Mouse (Mus musculus) erythroblast, adult 5-6 weeks (primary cell): ENCODE results near the gene Cdk5rap3. TPM values are rescaled to one million over a fixed set of nuclear protein-coding genes. Genes with fewer than 3 reads are reported as not detected.

ENCODE experiments used
- ATAC-seq: replicated peaks from 2 replicates; pipeline ENCODE4 v1.8.0; 2016; ENCODE audit warnings: moderate number of reproducible peaks, mild to moderate bottlenecking, moderate TSS enrichment, inconsistent platforms; ENCODE audit not compliant: poor library complexity, low FRiP score, severe bottlenecking
- total RNA-seq, 2 experiments: library from RNA; stranded (forward) in 1 of 2; stranded (reverse) in 1 of 2; fragments of 150-400 nt in 1 of 2; fragments of 200-764, 138-1000 nt in 1 of 2; gene quantifications; 2 replicates each; pipeline versions ENCODE4 v1.2.3 to v1.2.4; 2015 to 2017; ENCODE audit warnings: low replicate concordance in 2 of 2

Gene Cdk5rap3
- total RNA-seq, 2 experiments from 2014 or later: 6.1 to 6.8 TPM

DNA sequence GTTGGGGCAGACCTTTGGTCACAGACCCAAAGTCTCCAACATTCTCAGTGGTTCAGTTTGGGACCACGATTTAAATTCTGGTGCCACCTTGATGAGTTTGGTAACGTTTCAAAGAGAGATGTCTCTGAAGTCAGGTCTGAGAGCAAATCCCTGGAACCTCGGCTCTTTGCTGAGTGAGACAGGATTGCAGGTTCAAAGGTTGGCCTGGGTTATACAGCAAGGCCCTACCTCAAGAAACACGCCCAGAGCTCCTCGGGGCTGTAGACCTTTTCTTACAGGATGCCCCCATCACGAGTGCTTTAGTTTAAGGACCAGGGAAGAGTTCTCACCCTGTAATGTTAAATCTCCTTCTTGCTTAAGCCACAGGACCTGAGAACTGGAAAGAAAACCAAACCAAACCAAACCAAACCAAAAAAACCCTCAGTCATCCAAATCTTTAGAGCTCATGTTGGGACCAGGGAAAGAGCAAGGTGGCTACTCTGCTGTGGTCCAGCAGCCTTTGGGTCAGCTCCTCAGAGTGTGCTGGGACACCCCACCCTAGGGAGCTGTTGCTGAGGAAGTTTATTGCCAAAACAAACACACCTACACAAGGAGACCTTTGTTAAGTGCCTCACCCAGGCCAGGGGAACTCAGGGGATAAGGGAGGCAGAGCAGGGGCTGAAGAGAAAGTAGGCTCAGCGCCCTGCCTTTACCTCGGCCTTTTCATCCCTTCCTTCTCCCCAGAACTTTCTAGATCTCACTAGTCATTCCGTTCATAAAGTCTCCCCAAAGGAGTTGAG lies 19.8 kb upstream of the Cdk5rap3 start:
- ATAC-seq: no peak

DNA sequence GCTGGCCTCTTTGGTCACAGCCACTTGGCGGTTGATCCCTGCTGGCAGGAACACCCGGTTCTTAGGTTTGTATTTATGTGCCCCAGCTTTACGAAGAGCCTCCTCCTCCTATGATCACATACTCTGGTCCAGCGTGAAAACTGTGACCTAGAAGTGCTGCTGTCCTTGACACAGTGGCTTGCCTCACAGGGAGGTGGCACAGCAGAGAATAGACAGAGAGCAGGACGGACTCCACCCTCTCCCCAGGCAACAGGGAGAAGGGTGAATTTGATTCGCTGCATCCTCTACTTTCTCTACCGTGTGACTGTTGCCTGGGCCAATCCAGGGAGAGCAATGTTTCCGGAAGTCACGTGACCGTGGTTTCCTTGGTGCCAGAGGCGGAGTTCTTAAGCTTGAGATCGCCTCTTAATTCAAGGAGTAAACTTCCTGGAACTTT lies 18.6 kb upstream of the Cdk5rap3 start:
- ATAC-seq: peak; percentile 77

DNA sequence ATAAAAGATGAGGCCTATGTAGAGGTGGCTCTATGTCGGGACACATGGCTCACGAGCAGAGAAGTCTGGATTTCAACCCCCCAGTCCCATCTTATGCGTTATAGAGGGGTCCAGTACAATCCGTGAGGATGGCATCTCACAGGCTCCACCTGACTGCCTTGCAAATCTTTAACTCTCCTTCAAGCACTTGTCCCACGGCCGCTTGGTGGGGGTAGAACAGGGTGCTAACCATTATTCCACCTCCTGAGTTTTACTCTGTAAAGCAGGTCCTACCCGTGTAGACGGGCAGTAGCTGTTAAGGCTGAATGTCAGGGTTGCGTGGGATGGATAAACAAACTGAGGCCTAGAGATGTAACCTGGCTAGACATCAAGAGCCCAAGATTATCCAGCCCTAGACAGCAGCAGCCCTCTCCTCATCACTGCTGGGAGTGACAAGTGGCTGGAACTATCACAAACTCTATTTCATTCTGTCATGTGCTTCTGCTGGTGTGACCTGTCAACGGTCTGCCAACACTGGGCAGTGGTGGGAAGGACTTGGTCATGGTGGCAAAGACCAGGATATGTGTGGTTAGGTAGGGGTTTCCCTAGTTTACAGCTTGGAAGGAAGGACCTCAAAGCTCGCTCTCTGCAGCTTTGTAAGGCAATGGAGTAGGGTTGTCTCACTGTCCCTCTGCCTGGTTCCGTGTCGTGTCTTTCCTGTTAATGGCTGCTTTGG lies 17.4 kb upstream of the Cdk5rap3 start:
- no peak for ATAC-seq

DNA sequence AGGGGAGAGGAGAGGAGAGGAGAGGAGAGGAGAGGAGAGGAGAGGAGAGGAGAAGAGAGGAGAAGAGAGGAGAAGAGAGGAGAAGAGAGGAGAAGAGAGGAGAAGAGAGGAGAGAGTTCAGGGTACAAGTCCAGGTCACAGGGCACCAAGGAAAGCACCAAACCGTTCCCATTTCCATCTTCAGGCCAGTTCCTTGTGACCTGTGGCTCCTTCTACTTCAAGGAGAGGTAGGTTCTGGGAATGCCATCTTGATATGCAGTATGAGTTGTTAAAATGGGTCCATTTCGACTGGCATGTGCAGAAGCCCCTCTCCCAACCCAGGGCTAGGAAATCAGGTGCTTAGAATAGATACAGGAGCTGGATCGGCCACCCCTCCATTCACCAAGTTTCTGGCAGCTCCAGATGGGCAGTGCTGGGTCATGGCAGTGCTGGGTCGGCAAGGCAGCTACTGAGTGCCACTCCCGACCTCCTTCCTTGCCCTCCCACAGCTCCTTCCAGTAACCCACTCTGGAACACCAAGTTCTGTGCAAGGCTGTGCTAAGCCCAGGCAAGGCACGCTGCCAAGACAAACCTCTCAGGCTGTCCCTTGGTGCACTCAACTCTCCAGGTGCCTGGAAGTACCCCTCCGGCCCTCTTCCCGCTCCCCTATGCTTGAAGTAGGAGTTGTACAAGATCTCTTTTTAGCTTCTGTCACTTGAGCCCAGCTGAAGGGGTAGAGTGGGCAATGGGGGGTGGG lies 15.2 kb upstream of the Cdk5rap3 start:
- ATAC-seq: no peak

DNA sequence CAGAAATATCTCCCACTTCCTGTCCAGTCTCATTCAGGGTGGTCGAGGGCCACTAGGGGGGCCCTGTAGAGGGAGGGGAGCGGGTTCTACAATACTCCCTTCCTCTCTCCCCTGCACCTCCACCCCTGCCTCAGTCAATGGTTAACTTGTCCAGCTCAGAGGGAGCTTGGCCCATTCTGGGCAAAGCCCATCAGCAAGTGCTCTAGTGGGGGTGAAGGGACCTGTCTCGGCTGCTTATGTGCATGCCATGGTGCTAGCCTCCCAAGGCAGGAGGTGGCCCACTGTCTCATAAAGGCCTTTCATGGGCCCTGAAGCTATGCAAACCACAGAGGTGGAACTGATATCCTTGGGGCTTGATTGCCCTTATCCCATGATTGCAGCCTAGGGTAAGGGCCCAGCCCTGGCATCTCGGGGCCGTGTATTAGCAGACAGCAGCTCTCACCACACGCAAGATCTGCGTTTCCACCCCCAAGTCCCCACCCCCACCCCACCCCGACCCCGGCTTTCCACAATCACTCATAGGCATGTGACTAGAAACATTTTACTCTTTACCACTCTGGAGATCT lies 13.6 kb upstream of the Cdk5rap3 start:
- ATAC-seq: no peak

DNA sequence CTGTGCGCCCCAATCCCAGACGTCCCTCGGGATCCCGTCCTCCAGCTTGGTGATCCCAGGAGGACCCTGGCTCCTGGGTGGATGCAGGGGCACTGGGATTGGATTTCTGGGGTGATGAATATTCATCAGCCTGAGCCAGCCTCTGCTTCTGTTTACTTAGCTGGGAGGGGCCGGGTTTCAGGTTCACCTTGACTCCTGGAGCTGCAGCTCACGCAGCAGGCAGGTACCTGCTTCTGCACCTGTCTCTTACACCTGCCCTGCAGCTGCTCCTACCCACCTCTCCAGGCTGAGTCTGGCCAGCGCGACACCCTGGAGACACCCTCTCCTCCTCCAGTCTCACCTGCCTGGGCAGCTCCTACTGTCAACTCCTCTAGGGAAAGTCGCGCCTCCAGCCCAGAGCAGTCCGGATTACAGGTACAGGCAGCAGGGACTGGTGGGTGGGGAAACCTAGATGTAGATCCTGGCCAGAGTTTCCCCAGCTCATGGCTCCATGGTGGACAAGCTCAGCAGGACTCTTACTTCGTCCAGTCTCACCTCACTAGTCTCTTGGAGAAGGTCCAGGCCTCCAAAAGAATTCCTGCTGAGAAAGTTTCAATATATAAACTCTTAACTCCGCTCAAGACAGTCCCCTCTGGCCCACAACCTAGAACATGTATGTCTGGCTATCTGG lies 12.9 kb upstream of the Cdk5rap3 start:
- no peak for ATAC-seq

DNA sequence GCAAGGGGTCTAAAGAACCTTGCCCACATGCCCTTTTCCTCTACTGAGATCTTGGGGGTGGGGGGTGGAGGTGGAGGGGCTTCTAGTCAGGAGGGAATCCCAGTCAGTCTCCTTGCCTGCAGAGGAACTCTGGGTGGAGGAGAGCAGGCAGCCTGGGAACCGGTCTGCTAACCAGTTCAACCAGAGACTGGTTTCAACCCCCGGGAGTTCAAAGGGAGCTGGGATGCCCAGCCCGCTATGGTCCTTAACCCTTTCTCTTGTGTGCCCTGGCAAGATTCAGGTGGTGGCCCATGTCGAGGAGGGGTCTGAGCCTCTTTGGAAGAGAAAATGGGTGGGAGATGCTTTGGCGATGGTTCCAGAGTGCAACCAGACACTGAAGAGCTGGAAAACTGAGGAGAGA lies 12.4 kb upstream of the Cdk5rap3 start:
- ATAC-seq: no peak

DNA sequence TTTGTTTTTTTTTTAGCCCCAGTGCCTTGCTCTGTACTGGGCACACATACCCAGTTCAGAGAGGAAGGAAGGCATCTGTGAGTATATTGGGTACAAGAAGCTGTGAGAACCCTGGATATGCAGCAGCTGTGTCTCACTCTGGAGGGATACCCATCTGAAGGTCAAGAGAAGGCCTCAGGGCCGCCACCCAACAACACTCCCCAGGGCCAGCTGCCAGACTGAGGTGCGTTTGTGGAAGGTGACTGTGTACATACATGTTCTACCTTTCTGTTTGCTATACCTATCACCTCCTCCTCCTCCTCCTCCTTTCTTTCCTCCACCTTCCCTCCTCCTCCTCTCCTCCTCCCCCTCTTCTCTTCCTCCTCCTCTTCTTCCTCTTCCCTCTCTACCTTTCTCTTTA lies 11.8 kb upstream of the Cdk5rap3 start, which contains the start of gene Prr15l:
Gene Prr15l, plus strand, starts transcription at position 17 of the 400 bp plus-strand sequence.
- ATAC-seq: no peak

DNA sequence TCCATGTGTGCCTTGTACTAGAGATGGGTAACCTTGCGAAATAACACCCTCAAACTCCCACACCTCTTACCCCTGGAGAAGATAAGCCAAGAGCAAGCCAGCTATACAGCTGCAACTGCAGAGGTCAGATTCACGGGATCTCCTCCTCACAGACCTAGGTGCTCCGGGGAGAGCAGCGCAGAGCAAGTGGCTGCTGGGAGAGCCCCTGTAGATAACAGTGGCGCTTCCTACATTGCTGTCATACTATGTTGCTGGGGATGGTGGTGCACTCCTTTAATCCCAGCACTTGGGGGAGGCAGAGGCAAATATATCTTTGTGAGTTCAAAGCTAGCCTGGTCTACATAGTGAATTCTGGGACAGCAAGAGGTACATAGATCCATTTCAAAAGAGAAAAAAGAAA lies 10.3 kb upstream of the Cdk5rap3 start:
- ATAC-seq: peak; percentile 81

DNA sequence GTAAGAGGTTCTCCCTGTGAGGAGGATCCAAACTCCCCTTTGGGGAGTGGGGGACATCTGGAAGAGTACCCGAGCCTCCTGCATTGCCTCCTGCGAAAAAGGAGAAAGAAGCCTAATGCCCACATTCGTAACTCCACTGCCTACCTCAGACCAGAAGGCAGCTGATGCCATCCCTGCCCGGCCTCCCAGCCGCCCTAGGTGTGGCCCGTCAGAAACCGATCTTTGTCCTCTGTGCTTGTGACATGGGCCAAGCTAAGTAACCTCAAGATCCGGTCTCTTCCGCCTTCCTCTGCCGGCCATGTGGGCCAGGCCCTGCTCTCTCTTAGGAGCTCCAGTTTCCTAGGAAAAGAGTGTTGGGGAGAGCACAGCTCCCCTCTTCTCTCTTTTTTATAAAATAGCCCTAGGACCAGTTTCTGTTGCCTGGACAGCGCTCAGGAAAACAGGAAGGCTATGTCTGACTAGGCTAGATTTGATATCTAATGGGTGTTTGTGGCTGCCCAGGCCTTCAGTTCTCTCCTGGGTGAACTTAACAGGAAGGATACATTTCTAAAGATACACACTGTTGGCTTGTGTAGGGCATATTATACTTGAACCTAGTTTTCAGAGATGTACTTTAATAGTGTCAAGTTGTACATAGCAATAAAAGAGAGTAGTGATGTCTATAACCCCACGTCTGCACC lies 9.3 kb upstream of the Cdk5rap3 start:
- peak; percentile 67 for ATAC-seq

DNA sequence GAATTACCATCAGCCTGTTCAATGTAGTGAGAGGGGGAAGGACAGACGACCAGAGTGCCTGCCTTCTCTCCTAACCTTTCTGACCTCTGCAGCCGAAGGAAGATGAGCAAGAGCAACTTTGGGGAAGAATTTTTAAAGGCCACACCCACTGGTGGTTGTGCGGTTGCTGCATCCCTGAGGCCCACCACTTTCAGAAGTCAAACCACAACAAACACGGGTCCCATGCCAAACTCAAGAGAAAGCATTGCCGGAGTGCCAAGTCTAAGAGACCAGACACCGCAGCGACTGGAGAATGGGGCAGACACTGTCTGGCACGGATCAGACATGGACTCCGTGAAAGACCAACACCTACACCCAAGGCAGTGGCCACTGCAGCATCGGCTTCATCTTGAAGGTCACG lies 8.6 kb upstream of the Cdk5rap3 start:
- ATAC-seq: 0 out of 2 replicates have a peak, but pooled peaks have one; percentile 8

DNA sequence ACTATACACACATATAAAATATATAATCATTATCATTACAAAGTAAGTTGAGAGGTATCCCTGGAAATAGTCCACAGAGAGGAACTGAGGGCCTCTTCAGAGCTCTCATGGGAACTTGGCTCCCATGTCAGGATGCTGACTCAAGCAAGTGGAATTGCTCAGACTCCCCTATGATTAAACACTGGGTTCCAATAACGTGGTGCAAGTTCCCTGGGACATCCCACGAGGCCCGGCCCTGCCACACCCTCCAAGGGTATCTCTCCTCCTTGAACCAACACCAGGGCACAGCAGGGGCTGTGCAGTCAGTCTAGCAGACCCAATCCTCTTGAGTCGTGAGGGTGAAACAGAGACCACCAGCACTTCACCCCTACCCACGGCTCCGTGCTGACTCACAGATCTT lies 2.7 kb upstream of the Cdk5rap3 start:
- no peak for ATAC-seq

DNA sequence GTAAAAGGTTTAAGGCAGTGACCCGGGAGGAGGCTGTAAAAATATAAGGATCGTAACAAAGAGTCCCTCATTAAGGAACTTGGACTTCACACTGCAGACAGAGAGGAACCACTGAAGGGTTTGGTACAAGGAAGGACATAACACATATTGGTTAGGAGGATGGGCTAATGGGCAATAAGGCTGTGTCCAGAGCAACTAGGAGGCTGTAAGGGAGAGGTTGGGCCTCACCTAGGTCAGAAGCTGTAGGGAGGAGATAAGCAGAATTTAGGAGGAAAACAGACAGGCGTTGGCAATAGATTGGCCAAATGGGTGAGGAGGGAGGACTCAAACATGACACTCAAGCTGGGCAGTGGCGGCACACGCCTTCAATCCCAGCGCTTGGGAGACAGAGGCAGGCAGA lies 1.1 kb upstream of the Cdk5rap3 start:
- ATAC-seq: peak; percentile 77

DNA sequence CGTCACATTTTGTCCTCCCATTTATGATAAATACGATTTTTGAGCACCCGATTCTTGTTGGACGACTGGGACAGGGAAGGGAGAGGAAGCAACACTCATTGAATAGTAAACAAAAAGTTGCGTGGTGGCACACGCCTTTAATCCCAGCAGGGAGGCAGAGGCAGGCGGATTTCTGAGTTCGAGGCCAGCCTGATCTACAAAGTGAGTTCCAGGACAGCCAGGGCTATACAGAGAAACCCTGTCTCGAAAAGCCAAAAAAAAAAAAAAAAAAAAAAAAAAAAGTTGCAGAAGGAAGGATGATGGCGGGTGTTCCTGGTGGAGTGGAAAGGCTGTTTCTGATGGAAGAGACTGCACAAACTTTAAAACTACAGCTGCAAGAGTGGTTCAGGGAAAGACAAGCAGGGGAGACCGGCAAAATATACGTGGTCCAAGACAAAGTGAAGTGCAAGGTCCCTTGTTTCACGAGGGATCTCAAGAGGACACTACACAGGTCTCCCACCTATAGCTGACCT lies 645 bp upstream of the Cdk5rap3 start:
- no peak; the same call in 1 of the 2 replicates for ATAC-seq

DNA sequence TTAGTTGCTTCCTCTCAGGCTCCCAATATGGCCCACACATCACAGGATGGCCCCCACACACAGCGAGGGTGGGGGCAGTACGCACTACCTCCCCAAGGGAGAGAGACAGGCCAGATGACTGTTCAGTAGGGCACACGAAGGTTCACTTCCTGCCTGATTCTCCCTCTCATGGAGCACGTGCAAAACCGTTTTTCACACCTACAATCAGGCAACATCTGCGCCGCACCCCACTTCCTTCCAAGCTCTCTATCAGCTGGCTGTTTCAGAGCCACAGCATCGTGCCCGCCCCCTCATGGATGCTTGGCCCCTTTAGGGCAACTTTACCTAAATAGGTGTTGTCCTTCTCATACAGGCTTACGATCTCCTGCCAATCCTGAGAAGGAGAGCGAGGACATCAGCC lies 3.6 kb downstream of the Cdk5rap3 start:
- no peak for ATAC-seq

DNA sequence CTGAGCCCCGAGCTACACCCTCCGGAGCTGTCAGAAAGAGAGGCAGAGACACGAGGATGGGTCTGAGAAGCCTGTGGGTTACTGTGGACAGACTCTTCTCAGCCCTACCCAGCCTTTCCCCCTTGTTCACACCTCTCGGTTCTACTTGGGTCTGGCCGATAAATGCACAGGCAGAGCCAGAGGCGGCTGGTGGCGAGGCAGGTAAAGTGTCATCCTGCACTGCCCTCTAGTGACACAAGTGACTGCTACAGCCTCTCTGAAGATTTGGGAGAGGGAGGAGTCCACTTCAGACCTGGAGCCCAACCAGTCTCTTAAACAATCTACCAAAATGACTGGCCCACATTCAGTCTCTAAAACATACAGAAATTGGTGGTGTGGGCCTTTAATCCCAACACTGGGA lies 6.3 kb downstream of the Cdk5rap3 start:
- ATAC-seq: peak; percentile 80

DNA sequence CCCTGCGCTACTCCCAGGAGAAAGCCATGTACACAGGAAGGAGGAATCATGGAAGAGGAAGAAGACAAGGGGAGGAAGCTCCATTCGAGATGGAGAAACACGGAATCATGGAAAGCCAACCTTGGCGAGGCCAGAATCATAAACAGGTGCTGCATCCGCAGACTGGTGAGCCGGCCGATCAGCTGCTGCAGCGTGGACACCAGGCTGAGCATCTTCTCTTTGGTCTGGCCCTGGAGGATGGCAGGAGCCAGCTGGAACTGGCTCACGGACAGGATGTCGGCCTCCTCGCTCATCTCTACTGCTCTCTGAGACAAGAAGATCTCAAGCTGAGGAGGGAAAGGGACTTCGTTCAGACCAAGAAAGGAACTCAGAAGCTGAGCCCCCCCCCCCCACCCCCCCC lies 7.7 kb downstream of the Cdk5rap3 start:
- ATAC-seq: no peak

DNA sequence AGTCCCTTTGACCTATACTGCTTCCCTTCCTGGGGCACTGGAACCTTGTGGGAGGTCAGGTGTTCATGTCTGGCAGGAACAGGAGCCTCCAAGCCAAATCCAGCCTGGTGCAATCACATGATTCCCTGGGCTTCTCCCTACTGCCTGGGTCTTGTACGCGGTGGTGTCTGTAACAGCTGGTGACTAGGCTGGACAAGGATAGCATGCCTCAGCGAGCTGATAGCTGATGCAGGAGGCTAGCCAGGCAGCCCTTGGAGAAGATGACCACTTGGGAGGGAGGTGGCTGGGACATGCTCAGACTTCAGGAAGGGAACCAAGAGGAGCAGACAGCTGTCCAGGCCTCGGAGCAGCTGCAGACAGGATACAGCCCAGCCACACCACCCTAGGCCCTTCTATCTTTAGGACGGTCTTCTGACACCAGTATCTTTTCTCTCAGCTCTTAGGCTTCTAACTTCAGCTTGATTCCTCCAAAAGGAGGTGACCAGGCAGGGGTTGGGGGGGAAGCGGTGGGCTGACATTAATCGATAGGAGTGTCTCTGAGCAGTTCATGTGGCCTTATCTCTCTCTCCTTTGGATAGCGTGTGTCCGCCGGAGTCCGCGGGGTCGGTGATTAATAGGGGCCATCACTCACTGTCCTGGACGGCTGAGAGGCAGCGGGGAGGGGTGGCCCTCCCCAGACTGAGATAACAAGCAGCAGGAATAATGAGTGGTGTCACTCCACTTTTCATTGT lies 9.7 kb downstream of the Cdk5rap3 start:
- no peak for ATAC-seq
